Mouse (Mus musculus) liver, adult 2 months (tissue): ENCODE measurements around the gene Masp2. TPM values are rescaled to one million over a fixed set of nuclear protein-coding genes. Genes with fewer than 3 reads are reported as not detected.

Experiments
- DNase-seq: peaks from one replicate; pipeline ENCODE4 v3.0.0-alpha.2; 2011; ENCODE audit warnings: low read depth, low spot score; ENCODE audit errors: extremely low read depth
- H3K27ac ChIP-seq: fragments of 200-500 bp; replicated peaks from 2 replicates; pipeline ENCODE4 v1.5.1; 2012; ENCODE audit warnings: low read depth, mild to moderate bottlenecking, control low read depth, inconsistent platforms, low read length; ENCODE audit not compliant: insufficient read depth
- H3K27me3 ChIP-seq: fragments of 200-500 bp; 2 replicates; pipeline ENCODE4 v1.6.1; 2012; ENCODE audit warnings: mild to moderate bottlenecking, moderate library complexity, low read length, inconsistent platforms; ENCODE audit not compliant: control insufficient read depth, insufficient read depth
- H3K36me3 ChIP-seq: fragments of 200-500 bp; 2 replicates; pipeline ENCODE4 v1.6.1; 2012; ENCODE audit warnings: low read length, inconsistent platforms; ENCODE audit not compliant: control insufficient read depth, insufficient read depth
- H3K4me1 ChIP-seq: fragments of 200-500 bp; 2 replicates; pipeline ENCODE4 v1.6.1; 2011; ENCODE audit warnings: low read length; ENCODE audit not compliant: control insufficient read depth, insufficient read depth
- H3K4me3 ChIP-seq: fragments of 200-500 bp; 2 replicates; pipeline ENCODE4 v1.5.1; 2011; ENCODE audit warnings: low read depth, mild to moderate bottlenecking, control low read depth, low read length, moderate library complexity; ENCODE audit not compliant: insufficient read depth
- H3K79me2 ChIP-seq: fragments of 200-500 bp; 2 replicates; pipeline ENCODE4 v1.6.1; 2012; ENCODE audit warnings: inconsistent platforms, mild to moderate bottlenecking, low read length, moderate library complexity; ENCODE audit not compliant: control insufficient read depth, insufficient read depth
- H3K9ac ChIP-seq: fragments of 200-500 bp; 2 replicates; pipeline ENCODE4 v1.6.1; 2012; ENCODE audit warnings: low read depth, mild to moderate bottlenecking, control low read depth, inconsistent platforms, low read length
- CTCF ChIP-seq: fragments of 200-500 bp; IDR thresholded peaks from 2 replicates; pipeline ENCODE4 v1.5.1; 2011; ENCODE audit warnings: low read depth, low read length, control low read depth
- POLR2A ChIP-seq: fragments of 200-500 bp; IDR thresholded peaks from 2 replicates; pipeline ENCODE4 v1.6.1; 2011; ENCODE audit warnings: low read length, control low read depth; ENCODE audit not compliant: insufficient read depth; ENCODE audit errors: extremely low read depth
- WGBS: fragments of 180-500 bp; shearing (Covaris S2); methylation state at CpG from one replicate; pipeline ENCODE4 v1.1.7; 2018; 5-methylcytosine and 5-hydroxymethylcytosine counted together
- polyA plus RNA-seq: library from polyadenylated mRNA; depleted of rRNA; stranded (reverse); fragments of >200 nt; gene quantifications from 2 replicates; pipeline ENCODE4 v1.2.3, GENCODE M21; 2012; rRNA removed
- total RNA-seq: library from RNA; depleted of rRNA; stranded (reverse); fragments of >200 nt; gene quantifications from 2 replicates; pipeline ENCODE4 v1.2.3, GENCODE M21; 2014; rRNA removed

Masp2 gene
- total RNA-seq (191 and 270 TPM in 2 replicates), polyA plus RNA-seq (712 and 829 TPM in 2 replicates)

- peaks cover 21% of the 10 kb centered on the region for H3K4me1 ChIP-seq
- TF ChIP-seq POLR2A (peak; percentile 87), CTCF (0 out of 2 replicates have a peak, but pooled peaks have one; percentile 7)
- H3K27ac ChIP-seq: peak within 1 kb of the TSS; percentile 92
- 27% methylated on average over 14 of the region's 14 CpGs for WGBS
- peaks cover 4% of the 10 kb centered on the region; the same call in 1 of the 2 replicates for H3K79me2 ChIP-seq
- H3K27me3 ChIP-seq: no peaks in the 10 kb centered on the region
- DNase-seq: peak; percentile 86
- H3K36me3 ChIP-seq: peaks cover 8% of the 10 kb centered on the region; the same call in 1 of the 2 replicates
- peak within 1 kb of the TSS; percentile 84 for H3K4me3 ChIP-seq
- H3K9ac ChIP-seq: peak within 1 kb of the TSS; percentile 91
Measured at GRCm38 (mm10) chr4:148602357-148603120, at the start of gene Masp2. TSS of gene Masp2 (plus strand) at chr4:148602554.

- WGBS: 30% methylated on average over 6 of the region's 6 CpGs
- Histone ChIP-seq H3K9ac (peak overlapping the region; percentile 61), H3K4me3 (peak overlapping the region; percentile 98), H3K4me1 (no peaks in the 10 kb centered on the region; the same call in 1 of the 2 replicates), H3K79me2 (peaks cover 5% of the 10 kb centered on the region; the same call in 1 of the 2 replicates), H3K27ac (peak overlapping the region; percentile 17; the same call in 1 of the 2 replicates), H3K36me3 (peaks cover 27% of the 10 kb centered on the region; the same call in 1 of the 2 replicates), H3K27me3 (no peaks in the 10 kb centered on the region)
- no peak for TF ChIP-seq CTCF
- TF ChIP-seq POLR2A: no peak
- DNase-seq: no peak
Measured at GRCm38 (mm10) chr4:148557766-148558165, 44.6 kb upstream of the Masp2 start.

GRCm38 (mm10) chr4:148558297-148559000, 43.9 kb upstream of the Masp2 start, which contains the start of gene Exosc10:
TSS of gene Exosc10 (plus strand) at chr4:148558429.
- H3K9ac ChIP-seq: peak within 1 kb of the TSS; percentile 97

GRCm38 (mm10) chr4:148562676-148563075, 39.7 kb upstream of the Masp2 start:
- no peak for DNase-seq
- Histone ChIP-seq H3K4me1 (no peaks in the 10 kb centered on the region; the same call in 1 of the 2 replicates), H3K9ac (no peak overlapping the region), H3K36me3 (peaks cover 49% of the 10 kb centered on the region), H3K27me3 (no peaks in the 10 kb centered on the region), H3K4me3 (no peak overlapping the region), H3K79me2 (peaks cover 5% of the 10 kb centered on the region; the same call in 1 of the 2 replicates), H3K27ac (no peak overlapping the region)
- TF ChIP-seq CTCF (no peak), POLR2A (no peak)
- 96% methylated on average over 17 of the region's 17 CpGs for WGBS

More at GRCm38 (mm10) chr4:148558297-148559000, 43.9 kb upstream of the Masp2 start, which contains the start of gene Exosc10:
- DNase-seq: peak; percentile 72
- H3K27me3 ChIP-seq: no peaks in the 10 kb centered on the region
- peak within 1 kb of the TSS; percentile 98 for H3K4me3 ChIP-seq
- under 1% methylated on average over 63 of the region's 63 CpGs for WGBS
- H3K79me2 ChIP-seq: peaks cover 5% of the 10 kb centered on the region; the same call in 1 of the 2 replicates
- TF ChIP-seq CTCF: no peak
- 0 out of 2 replicates have a peak, but pooled peaks have one; percentile 28 for TF ChIP-seq POLR2A
- peaks cover 27% of the 10 kb centered on the region; the same call in 1 of the 2 replicates for H3K36me3 ChIP-seq
- no peaks in the 10 kb centered on the region; the same call in 1 of the 2 replicates for H3K4me1 ChIP-seq
- peak within 1 kb of the TSS; percentile 91 for H3K27ac ChIP-seq

DNA sequence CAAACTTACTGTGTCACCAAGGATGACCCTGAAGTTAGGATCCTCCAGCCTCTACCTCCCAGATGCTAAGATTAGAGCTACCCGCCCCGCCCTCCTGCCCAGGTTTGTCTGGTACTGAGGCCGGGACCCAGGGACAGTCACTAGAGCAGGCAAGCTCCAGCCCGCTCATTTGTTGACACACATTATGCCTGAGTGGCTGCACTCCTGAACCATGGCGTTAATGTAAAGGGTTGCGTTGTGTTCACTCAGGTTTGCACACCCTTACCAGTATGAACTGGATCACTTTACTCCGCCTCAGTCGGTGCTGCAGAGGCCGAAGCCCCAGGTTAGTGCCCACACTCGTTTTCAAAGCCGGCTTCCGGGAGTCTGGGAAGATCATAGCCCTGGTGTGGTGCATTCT, 38.8 kb upstream of the Masp2 start:
- Histone ChIP-seq H3K27me3 (no peaks in the 10 kb centered on the region), H3K27ac (no peak overlapping the region), H3K4me1 (no peaks in the 10 kb centered on the region; the same call in 1 of the 2 replicates), H3K36me3 (peaks cover 57% of the 10 kb centered on the region), H3K4me3 (no peak overlapping the region), H3K79me2 (peaks cover 2% of the 10 kb centered on the region; the same call in 1 of the 2 replicates), H3K9ac (no peak overlapping the region)
- DNase-seq: no peak
- TF ChIP-seq CTCF (no peak), POLR2A (no peak)
- WGBS: 97% methylated on average over 12 of the region's 12 CpGs
